Mouse (Mus musculus) embryonic facial prominence, embryonic 12.5 days (tissue): ENCODE measurements around the gene Ccdc83. TPM values are rescaled to one million over a fixed set of nuclear protein-coding genes. Genes with fewer than 3 reads are reported as not detected.

Source experiments
- ATAC-seq: fragments of 200-750 bp; cut with Nextera tagmentation; 2 replicates; pipeline ENCODE4 v1.8.0; 2017; ENCODE audit not compliant: insufficient number of reproducible peaks, insufficient read depth, low FRiP score, low TSS enrichment
- H3K27ac ChIP-seq: fragments of 300-500 bp; sonication (generic); 2 replicates; pipeline ENCODE4 v1.5.1; 2016; ENCODE audit warnings: mild to moderate bottlenecking
- H3K27me3 ChIP-seq: fragments of 300-500 bp; sonication (generic); 2 replicates; pipeline ENCODE4 v1.6.1; 2016; ENCODE audit warnings: mild to moderate bottlenecking, moderate library complexity
- H3K36me3 ChIP-seq: fragments of 300-500 bp; sonication (generic); 2 replicates; pipeline ENCODE4 v1.6.1; 2016; ENCODE audit warnings: mild to moderate bottlenecking
- H3K4me1 ChIP-seq: fragments of 300-500 bp; sonication (generic); 2 replicates; pipeline ENCODE4 v1.6.1; 2016
- H3K4me2 ChIP-seq: fragments of 300-500 bp; sonication (generic); replicated peaks from 2 replicates; pipeline ENCODE4 v1.6.1; 2016; ENCODE audit warnings: mild to moderate bottlenecking, moderate library complexity
- H3K4me3 ChIP-seq: fragments of 300-500 bp; sonication (generic); 2 replicates; pipeline ENCODE4 v1.5.1; 2016; ENCODE audit warnings: mild to moderate bottlenecking
- H3K9ac ChIP-seq: fragments of 300-500 bp; sonication (generic); 2 replicates; pipeline ENCODE4 v1.6.1; 2016; ENCODE audit warnings: mild to moderate bottlenecking, moderate library complexity
- H3K9me3 ChIP-seq: fragments of 300-500 bp; sonication (generic); 2 replicates; pipeline ENCODE4 v1.6.1; 2016; ENCODE audit warnings: mild to moderate bottlenecking, moderate library complexity
- WGBS: fragments of 180-500 bp; shearing (Covaris S2); methylation state at CpG from one replicate; pipeline ENCODE4 v1.1.7; 2016; 5-methylcytosine and 5-hydroxymethylcytosine counted together
- polyA plus RNA-seq: library from polyadenylated mRNA; unstranded; fragments of >200 nt; fragmentation: Nextera tagmentation; extraction: Ambion mirVana; gene quantifications from 2 replicates; pipeline ENCODE4 v1.2.1, GENCODE M21; 2016

Ccdc83 gene
- not detected in 2 replicates for polyA plus RNA-seq

- Histone ChIP-seq H3K4me3 (peak within 1 kb of the TSS; percentile 22; the same call in 1 of the 2 replicates), H3K4me1 (peaks cover 4% of the 10 kb centered on the region; the same call in 1 of the 2 replicates), H3K4me2 (peak within 1 kb of the TSS; percentile 58), H3K27ac (no peak within 1 kb of the TSS), H3K9me3 (no peaks in the 10 kb centered on the region), H3K36me3 (no peaks in the 10 kb centered on the region), H3K9ac (peak within 1 kb of the TSS; percentile 39; the same call in 1 of the 2 replicates), H3K27me3 (no peaks in the 10 kb centered on the region)
- ATAC-seq = peak; percentile 77; the same call in 1 of the 2 replicates
- 5% methylated on average over 28 of the region's 28 CpGs for WGBS
Observed at GRCm38 (mm10) chr7:90265289-90265970, at the start of gene Ccdc83. Gene Ccdc83 (minus strand): TSS chr7:90265777.

DNA sequence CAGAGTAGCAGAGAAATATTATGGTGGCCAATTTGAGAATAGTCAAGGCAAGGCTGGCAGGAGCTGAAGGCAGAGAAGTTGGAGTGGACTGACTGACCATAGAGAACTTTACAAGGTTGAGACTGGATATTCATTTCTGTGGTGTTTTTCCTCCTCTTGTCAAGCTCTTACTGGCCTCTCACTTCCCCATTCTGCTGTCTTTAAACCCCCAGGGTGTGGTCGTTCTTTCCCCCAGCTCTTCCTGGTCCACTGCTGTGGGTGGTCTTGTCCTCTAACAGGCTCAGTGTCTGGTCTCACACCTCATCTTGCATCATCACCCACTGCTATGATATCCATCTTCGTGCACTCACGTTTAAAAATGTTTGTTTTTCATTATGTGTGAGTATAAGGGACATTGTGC, 47.8 kb upstream of the Ccdc83 start:
- H3K4me1 ChIP-seq = no peaks in the 10 kb centered on the region
- H3K27me3 ChIP-seq = no peaks in the 10 kb centered on the region
- no peak overlapping the region for H3K4me2 ChIP-seq
- no peak for ATAC-seq
- no peak overlapping the region for H3K4me3 ChIP-seq
- no peak overlapping the region for H3K27ac ChIP-seq
- no peaks in the 10 kb centered on the region for H3K36me3 ChIP-seq
- no peaks in the 10 kb centered on the region for H3K9me3 ChIP-seq
- H3K9ac ChIP-seq = no peak overlapping the region
- WGBS = 82% methylated on average over 3 of the region's 3 CpGs

DNA sequence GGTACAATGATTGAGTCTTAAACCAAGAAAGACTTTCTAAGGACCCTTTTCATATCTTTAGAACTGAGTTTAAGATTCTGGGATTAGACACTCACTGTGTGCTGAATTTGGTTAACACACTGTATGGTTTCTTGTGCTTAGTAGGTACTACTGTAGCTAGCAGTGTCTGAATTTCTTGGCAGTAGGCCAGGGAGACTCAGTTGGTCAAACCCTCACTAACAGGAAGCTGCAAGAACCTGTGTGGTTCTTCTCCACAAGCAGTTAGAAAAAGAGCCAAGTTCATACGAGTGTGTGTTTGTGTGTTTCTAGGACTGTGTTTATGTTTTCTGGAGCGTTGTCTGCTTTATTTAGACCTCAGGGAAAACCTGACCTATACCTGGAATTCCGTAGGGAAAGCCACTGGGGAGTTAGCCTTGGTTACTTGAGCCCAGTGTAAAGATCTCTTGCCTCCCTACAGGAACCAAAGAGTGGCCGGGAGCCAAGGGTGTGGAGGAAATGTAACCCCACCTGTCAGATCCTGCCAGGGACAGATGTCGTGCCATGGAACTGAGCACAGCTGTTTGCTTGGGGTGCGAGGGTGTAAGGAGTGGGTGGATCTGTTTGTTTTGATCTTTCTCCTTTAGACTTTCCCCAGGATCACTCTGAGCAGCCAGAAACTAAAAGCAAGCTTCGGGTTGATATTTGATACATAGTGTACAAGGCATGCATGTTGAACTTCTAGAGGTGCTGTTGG, 46.7 kb upstream of the Ccdc83 start:
- WGBS = 60% methylated on average over 7 of the region's 7 CpGs
- no peaks in the 10 kb centered on the region for H3K9me3 ChIP-seq
- 0 out of 2 replicates have a peak, but pooled peaks have one; percentile 35 for ATAC-seq

GRCm38 (mm10) chr7:90308003-90308402, 42.4 kb upstream of the Ccdc83 start:
- H3K27ac ChIP-seq = no peak overlapping the region
- peaks cover 9% of the 10 kb centered on the region for H3K27me3 ChIP-seq
- H3K36me3 ChIP-seq = no peaks in the 10 kb centered on the region
- ATAC-seq = no peak
- H3K4me3 ChIP-seq = no peak overlapping the region
- H3K4me1 ChIP-seq = no peaks in the 10 kb centered on the region
- no peaks in the 10 kb centered on the region for H3K9me3 ChIP-seq
- no peak overlapping the region for H3K4me2 ChIP-seq
- 72% methylated on average over 6 of the region's 6 CpGs for WGBS
- H3K9ac ChIP-seq = no peak overlapping the region

More for the DNA sequence above, 46.7 kb upstream of the Ccdc83 start:
- Histone ChIP-seq H3K9ac (no peak overlapping the region), H3K27me3 (no peaks in the 10 kb centered on the region), H3K4me1 (no peaks in the 10 kb centered on the region), H3K4me2 (no peak overlapping the region), H3K4me3 (no peak overlapping the region), H3K36me3 (no peaks in the 10 kb centered on the region), H3K27ac (no peak overlapping the region)

DNA sequence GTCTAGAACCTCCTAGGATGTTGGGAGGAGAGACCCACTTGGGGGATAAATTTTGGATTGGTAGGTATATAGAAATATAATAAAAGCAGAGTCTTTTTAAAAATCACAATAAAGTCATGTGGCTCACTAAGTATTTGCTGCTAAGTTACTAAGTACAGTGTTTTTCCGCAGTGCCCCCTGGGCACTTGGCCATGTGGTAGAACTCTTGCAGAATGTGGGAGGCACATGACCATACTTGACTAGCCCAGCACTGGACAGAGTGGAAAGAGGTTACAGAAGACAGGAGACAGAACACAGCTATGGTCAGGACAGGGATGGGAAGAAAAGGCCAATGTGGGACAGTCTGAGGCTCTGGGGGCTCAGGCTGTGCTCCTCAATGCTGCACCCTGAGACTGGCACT, 41.4 kb upstream of the Ccdc83 start:
- WGBS = 89% methylated on average over 1 of the region's 1 CpGs

GRCm38 (mm10) chr7:90306079-90306478, 40.5 kb upstream of the Ccdc83 start:
- Histone ChIP-seq H3K9ac (no peak overlapping the region), H3K4me3 (no peak overlapping the region), H3K4me2 (no peak overlapping the region), H3K4me1 (no peaks in the 10 kb centered on the region), H3K9me3 (no peaks in the 10 kb centered on the region), H3K36me3 (no peaks in the 10 kb centered on the region), H3K27me3 (peaks cover 9% of the 10 kb centered on the region), H3K27ac (no peak overlapping the region)
- ATAC-seq = no peak
- WGBS = 20% methylated on average over 3 of the region's 3 CpGs

More for the DNA sequence above, 41.4 kb upstream of the Ccdc83 start:
- H3K27ac ChIP-seq = no peak overlapping the region
- H3K4me1 ChIP-seq = no peaks in the 10 kb centered on the region
- H3K4me3 ChIP-seq = no peak overlapping the region
- H3K9me3 ChIP-seq = no peaks in the 10 kb centered on the region
- no peaks in the 10 kb centered on the region for H3K36me3 ChIP-seq
- no peak for ATAC-seq
- H3K27me3 ChIP-seq = peaks cover 9% of the 10 kb centered on the region
- no peak overlapping the region for H3K9ac ChIP-seq
- H3K4me2 ChIP-seq = no peak overlapping the region

GRCm38 (mm10) chr7:90302647-90303552, 37.3 kb upstream of the Ccdc83 start:
- peak overlapping the region; percentile 55 for H3K9ac ChIP-seq
- H3K27ac ChIP-seq = no peak overlapping the region
- H3K4me2 ChIP-seq = peak overlapping the region; percentile 79
- peaks cover 14% of the 10 kb centered on the region for H3K27me3 ChIP-seq
- no peaks in the 10 kb centered on the region for H3K36me3 ChIP-seq
- no peaks in the 10 kb centered on the region for H3K9me3 ChIP-seq
- H3K4me1 ChIP-seq = no peaks in the 10 kb centered on the region
- H3K4me3 ChIP-seq = peak overlapping the region; percentile 52
- ATAC-seq = no peak; the same call in 1 of the 2 replicates
- 4% methylated on average over 27 of the region's 27 CpGs for WGBS

DNA sequence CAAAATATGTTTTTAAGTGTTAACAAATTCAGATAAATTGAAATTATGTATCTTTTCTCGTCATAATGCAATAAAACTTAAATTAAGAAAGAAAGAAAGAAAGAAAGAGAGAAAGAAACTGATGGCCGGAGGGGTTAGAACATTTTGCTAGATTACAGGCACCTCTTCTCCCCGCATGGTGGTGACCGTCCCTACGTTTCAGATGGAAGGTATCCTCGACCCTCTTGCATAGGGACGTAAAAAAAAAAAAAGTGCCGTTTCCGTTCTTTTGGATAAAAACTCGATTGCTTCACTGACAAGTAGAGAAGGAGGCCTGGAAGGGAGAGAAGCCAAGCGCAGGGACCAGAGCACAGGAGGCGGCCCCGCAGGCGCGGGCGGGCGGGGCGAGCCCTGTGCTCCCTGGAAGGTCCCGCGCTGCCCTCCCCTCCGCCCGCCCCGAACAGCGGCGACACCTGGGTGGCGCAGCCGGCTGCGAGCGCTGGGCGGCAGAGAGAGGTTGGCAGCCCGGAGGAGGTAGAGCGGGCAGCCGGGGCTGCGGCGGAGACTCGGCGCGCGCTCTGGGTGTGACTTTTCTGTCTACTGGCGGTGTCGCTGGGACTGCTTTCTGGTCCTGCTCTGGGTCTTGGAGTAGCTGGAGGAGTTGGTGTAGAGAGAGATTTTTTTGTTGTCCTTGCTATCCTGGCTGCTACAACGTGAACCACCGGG, 36.5 kb upstream of the Ccdc83 start, which contains the start of gene Sytl2:
TSS of gene Sytl2 (plus strand) at position 311 of the 705 bp plus-strand sequence.
- H3K4me2 ChIP-seq = peak within 1 kb of the TSS; percentile 79
- H3K9me3 ChIP-seq = no peaks in the 10 kb centered on the region
- H3K27ac ChIP-seq = no peak within 1 kb of the TSS
- under 1% methylated on average over 43 of the region's 43 CpGs for WGBS
- 0 out of 2 replicates have a peak, but pooled peaks have one; percentile 36 for ATAC-seq
- H3K36me3 ChIP-seq = no peaks in the 10 kb centered on the region
- H3K4me3 ChIP-seq = peak within 1 kb of the TSS; percentile 52
- H3K4me1 ChIP-seq = no peaks in the 10 kb centered on the region
- peaks cover 14% of the 10 kb centered on the region for H3K27me3 ChIP-seq
- H3K9ac ChIP-seq = peak within 1 kb of the TSS; percentile 55

DNA sequence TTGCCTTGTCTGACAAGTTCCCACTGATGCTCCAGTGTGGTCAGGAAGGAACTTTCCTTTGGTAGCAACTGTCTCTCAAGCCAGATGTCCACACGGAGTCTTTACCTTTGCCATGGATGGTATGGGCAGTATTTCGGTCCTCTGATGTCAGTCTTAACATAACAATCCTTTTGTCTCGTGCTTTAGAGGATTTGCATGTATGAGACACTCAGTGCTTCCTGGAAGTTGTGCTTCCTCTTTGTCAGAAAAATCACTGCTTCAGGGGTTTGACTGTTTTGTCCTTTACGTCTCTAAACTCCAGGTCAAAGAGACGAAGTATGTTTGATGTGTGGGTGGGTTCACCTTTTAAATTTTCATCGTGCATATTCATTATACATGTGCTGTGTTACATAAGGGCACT, 26.3 kb upstream of the Ccdc83 start:
- no peaks in the 10 kb centered on the region for H3K9me3 ChIP-seq
- ATAC-seq = no peak
- H3K4me1 ChIP-seq = no peaks in the 10 kb centered on the region
- H3K27ac ChIP-seq = no peak overlapping the region
- H3K4me2 ChIP-seq = no peak overlapping the region
- H3K27me3 ChIP-seq = no peaks in the 10 kb centered on the region
- no peak overlapping the region for H3K4me3 ChIP-seq
- no peaks in the 10 kb centered on the region for H3K36me3 ChIP-seq
- no peak overlapping the region for H3K9ac ChIP-seq
- WGBS = 80% methylated on average over 6 of the region's 6 CpGs

DNA sequence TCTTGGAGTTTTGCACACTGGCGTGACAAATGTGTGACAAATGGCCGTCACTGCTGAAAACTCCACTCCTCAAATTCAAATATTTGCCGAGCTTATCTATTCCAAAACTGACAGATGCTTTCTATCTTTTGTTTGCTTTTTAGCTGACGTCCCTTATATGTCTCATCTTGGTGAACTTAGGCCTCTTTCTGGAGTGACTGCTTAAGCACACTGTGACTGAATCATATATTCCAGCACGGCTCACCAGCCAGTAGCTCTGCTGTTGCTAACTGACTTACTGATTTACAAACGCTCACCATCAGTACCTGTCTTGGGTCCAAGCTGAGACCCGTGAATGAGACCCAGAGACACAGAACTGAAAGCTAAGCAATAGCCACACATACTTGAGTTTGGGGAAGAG, 19.2 kb upstream of the Ccdc83 start:
- Histone ChIP-seq H3K4me1 (no peaks in the 10 kb centered on the region), H3K27ac (no peak overlapping the region), H3K27me3 (no peaks in the 10 kb centered on the region), H3K4me3 (no peak overlapping the region), H3K9me3 (no peaks in the 10 kb centered on the region), H3K36me3 (no peaks in the 10 kb centered on the region), H3K4me2 (no peak overlapping the region), H3K9ac (no peak overlapping the region)
- 71% methylated on average over 7 of the region's 7 CpGs for WGBS
- no peak for ATAC-seq

GRCm38 (mm10) chr7:90282786-90283185, 17.2 kb upstream of the Ccdc83 start:
- Histone ChIP-seq H3K27me3 (no peaks in the 10 kb centered on the region), H3K27ac (no peak overlapping the region), H3K9me3 (no peaks in the 10 kb centered on the region), H3K9ac (no peak overlapping the region), H3K4me3 (no peak overlapping the region), H3K36me3 (no peaks in the 10 kb centered on the region), H3K4me2 (no peak overlapping the region), H3K4me1 (0 out of 2 replicates have a peak, but pooled peaks cover 1% of the 10 kb centered on the region)
- ATAC-seq = no peak
- 88% methylated on average over 1 of the region's 1 CpGs for WGBS
